Mouse (Mus musculus) CH12.LX (cell line): Measurements from ENCODE around the gene Zscan18.

Source experiments
- CHD1 ChIP-seq: IDR thresholded peaks from 2 replicates; pipeline ENCODE4 v1.6.1; 2012; ENCODE audit warnings: low read depth, low read length, improper control_type of control experiment, inconsistent platforms
- CTCF ChIP-seq, 2 experiments: IDR thresholded peaks in 1 of 2; conservative IDR thresholded peaks in 1 of 2; 2 replicates each; pipeline ENCODE4 v1.5.1; 2011 to 2012; ENCODE audit warnings: low read depth in 2 of 2, low read length in 2 of 2, improper control_type of control experiment in 1 of 2, inconsistent platforms in 1 of 2, mild to moderate bottlenecking in 1 of 2, moderate library complexity in 1 of 2
- EP300 ChIP-seq: IDR thresholded peaks from 2 replicates; pipeline ENCODE4 v1.6.1; 2011; ENCODE audit warnings: low read length, improper control_type of control experiment
- MAZ ChIP-seq: IDR thresholded peaks from 2 replicates; pipeline ENCODE4 v1.6.1; 2012; ENCODE audit warnings: low read depth, mild to moderate bottlenecking, inconsistent platforms, low read length, improper control_type of control experiment, moderate library complexity
- MXI1 ChIP-seq: IDR thresholded peaks from 2 replicates; pipeline ENCODE4 v1.6.1; 2011; ENCODE audit warnings: mild to moderate bottlenecking, low read depth, low read length, improper control_type of control experiment
- POLR2A ChIP-seq: IDR thresholded peaks from 2 replicates; pipeline ENCODE4 v1.6.1; 2011; ENCODE audit warnings: low read depth, mild to moderate bottlenecking, improper control_type of control experiment, low read length
- TBP ChIP-seq: conservative IDR thresholded peaks from 2 replicates; pipeline ENCODE4 v1.6.1; 2011; ENCODE audit warnings: low read depth, low read length, improper control_type of control experiment

- TF ChIP-seq CTCF (conservative IDR thresholded peaks at IDR 0.05 in 1 of 2, IDR thresholded peaks at IDR 0.05 in 1 of 2; ENCODE audit: low read depth in 2 of 2, low read length in 2 of 2): no peak
- TF ChIP-seq MAZ: no peak
- no peak for TF ChIP-seq CHD1
- no peak for TF ChIP-seq POLR2A
- TF ChIP-seq MXI1: no peak
- TF ChIP-seq TBP: no peak
- no peak for TF ChIP-seq EP300
These were observed 264 bp upstream of the Zscan18 start for GRCm38 (mm10) chr7:12803727-12804071.
